Comparison of ENCODE assay signal across 14 mouse cellular contexts in genomic region chr8:120192118-120192517, GRCm38 (mm10). TPM values are rescaled to one million over a fixed set of nuclear protein-coding genes. Genes with fewer than 3 reads are reported as not detected.
A peak's percentile ranks its signal among the peaks of the same experiment; 100 is the strongest.
DNase-seq lines count a peak whose midpoint lies in the region; ATAC-seq and TF ChIP-seq lines count a peak whose summit lies in the region.
"Had no signal": no experiment of that assay in that cellular context is flagged by ENCODE, and none has a peak within 500 bp of the region (broad histone marks: within the 10 kb centered on the region; RNA-seq: fewer than 3 reads in every experiment).

No protein-coding gene starts in this region.

- no peaks in the 10 kb centered on the region for H3K36me3 ChIP-seq in intestine, embryonic 14.5 days (ENCODE audit: control insufficient read depth, insufficient read depth, low read length)
- H3K36me3 ChIP-seq in intestine, postnatal 0 days (ENCODE audit: control insufficient read depth, insufficient read depth): no peaks in the 10 kb centered on the region
- H3K36me3 ChIP-seq in embryonic facial prominence, embryonic 10.5 days (replicated peaks): no peaks in the 10 kb centered on the region
- H3K36me3 ChIP-seq in embryonic facial prominence, embryonic 13.5 days: no peaks in the 10 kb centered on the region
- H3K36me3 ChIP-seq in limb, embryonic 15.5 days: no peaks in the 10 kb centered on the region
- H3K36me3 ChIP-seq in forebrain, embryonic 16.5 days (ENCODE audit: control insufficient read depth, insufficient read depth): no peaks in the 10 kb centered on the region
- H3K36me3 ChIP-seq: forebrain, embryonic 10.5 days; liver, embryonic 15.5 days had no signal

- no peaks in the 10 kb centered on the region for H3K27me3 ChIP-seq in intestine, embryonic 14.5 days (replicated peaks; ENCODE audit: control insufficient read depth, insufficient read depth, low read length)
- H3K27me3 ChIP-seq in intestine, postnatal 0 days (replicated peaks; ENCODE audit: control insufficient read depth, insufficient read depth, low read length): no peaks in the 10 kb centered on the region
- H3K27me3 ChIP-seq in embryonic facial prominence, embryonic 10.5 days (replicated peaks; ENCODE audit: low read depth, poor library complexity, severe bottlenecking): no peaks in the 10 kb centered on the region; the same call in 1 of the 2 replicates
- no peaks in the 10 kb centered on the region for H3K27me3 ChIP-seq in embryonic facial prominence, embryonic 13.5 days
- no peaks in the 10 kb centered on the region for H3K27me3 ChIP-seq in limb, embryonic 15.5 days
- H3K27me3 ChIP-seq in forebrain, embryonic 16.5 days (replicated peaks; ENCODE audit: control insufficient read depth, insufficient read depth, low read length): no peaks in the 10 kb centered on the region
- H3K27me3 ChIP-seq: liver, embryonic 15.5 days had no signal

- no peak for DNase-seq in intestine, embryonic 14.5 days (ENCODE audit: low spot score)
- DNase-seq in embryonic facial prominence, embryonic 10.5 days (ENCODE audit: low spot score): no peak
- DNase-seq in cerebellum, postnatal 25 days: no peak
- DNase-seq: kidney, adult 11 months; kidney, postnatal 25 days; retina, postnatal 1 day; thymus, postnatal 25 days had no signal

- H3K9ac ChIP-seq in intestine, embryonic 14.5 days (ENCODE audit: low read length): no peak overlapping the region
- no peak overlapping the region for H3K9ac ChIP-seq in intestine, postnatal 0 days (ENCODE audit: low read depth, low read length)
- no peak overlapping the region for H3K9ac ChIP-seq in embryonic facial prominence, embryonic 13.5 days
- H3K9ac ChIP-seq in limb, embryonic 15.5 days: no peak overlapping the region
- H3K9ac ChIP-seq in forebrain, embryonic 16.5 days (replicated peaks; ENCODE audit: low read depth, low read length): no peak overlapping the region
- H3K9ac ChIP-seq: liver, embryonic 15.5 days had no signal

- peak overlapping the region; percentile 88 for H3K27ac ChIP-seq in intestine, embryonic 14.5 days (ENCODE audit: low read depth)
- no peak overlapping the region for H3K27ac ChIP-seq in intestine, postnatal 0 days (ENCODE audit: low read depth, low read length)
- H3K27ac ChIP-seq in embryonic facial prominence, embryonic 10.5 days (replicated peaks): peak overlapping the region; percentile 86; the same call in 1 of the 2 replicates
- H3K27ac ChIP-seq in embryonic facial prominence, embryonic 13.5 days: peak overlapping the region; percentile 82; the same call in 1 of the 2 replicates
- peak overlapping the region; percentile 82 for H3K27ac ChIP-seq in limb, embryonic 15.5 days
- no peak overlapping the region for H3K27ac ChIP-seq in forebrain, embryonic 16.5 days (ENCODE audit: low read length)
- H3K27ac ChIP-seq: liver, embryonic 15.5 days had no signal

- no peak overlapping the region for H3K4me2 ChIP-seq in intestine, embryonic 14.5 days (ENCODE audit: low read length)
- H3K4me2 ChIP-seq in intestine, postnatal 0 days (replicated peaks; ENCODE audit: low read depth): no peak overlapping the region
- H3K4me2 ChIP-seq in embryonic facial prominence, embryonic 13.5 days: no peak overlapping the region
- H3K4me2 ChIP-seq in limb, embryonic 15.5 days: no peak overlapping the region
- H3K4me2 ChIP-seq in forebrain, embryonic 16.5 days (ENCODE audit: low read length): no peak overlapping the region
- H3K4me2 ChIP-seq: liver, embryonic 15.5 days had no signal

- WGBS in intestine, embryonic 14.5 days: 94% methylated on average over 5 of the region's 5 CpGs
- WGBS in intestine, postnatal 0 days: 97% methylated on average over 5 of the region's 5 CpGs
- WGBS in embryonic facial prominence, embryonic 10.5 days: 94% methylated on average over 5 of the region's 5 CpGs
- 96% methylated on average over 5 of the region's 5 CpGs for WGBS in embryonic facial prominence, embryonic 13.5 days
- WGBS in limb, embryonic 15.5 days: 91% methylated on average over 5 of the region's 5 CpGs
- WGBS in forebrain, embryonic 16.5 days: 98% methylated on average over 5 of the region's 5 CpGs

- no peak for TF ChIP-seq CTCF in intestine, postnatal 0 days (IDR thresholded peaks at IDR 0.05; ENCODE audit: low read depth)

- no peak for ATAC-seq in intestine, embryonic 14.5 days (replicated peaks; ENCODE audit: low FRiP score, low TSS enrichment, low read depth)
- ATAC-seq in intestine, postnatal 0 days: no peak
- ATAC-seq in embryonic facial prominence, embryonic 13.5 days (ENCODE audit: insufficient number of reproducible peaks, insufficient read depth, low FRiP score, low TSS enrichment, low read depth): no peak
- ATAC-seq in limb, embryonic 15.5 days (ENCODE audit: insufficient number of reproducible peaks, low FRiP score, low TSS enrichment, low read depth): no peak
- no peak for ATAC-seq in forebrain, embryonic 16.5 days

- peaks cover 20% of the 10 kb centered on the region; the same call in 1 of the 2 replicates for H3K4me1 ChIP-seq in intestine, embryonic 14.5 days (replicated peaks; ENCODE audit: control insufficient read depth, insufficient read depth, low read length)
- H3K4me1 ChIP-seq in intestine, postnatal 0 days (replicated peaks; ENCODE audit: control insufficient read depth, insufficient read depth, low read length): no peaks in the 10 kb centered on the region
- H3K4me1 ChIP-seq in embryonic facial prominence, embryonic 10.5 days: peaks cover 33% of the 10 kb centered on the region
- peaks cover 22% of the 10 kb centered on the region for H3K4me1 ChIP-seq in embryonic facial prominence, embryonic 13.5 days
- H3K4me1 ChIP-seq in limb, embryonic 15.5 days: peaks cover 43% of the 10 kb centered on the region
- H3K4me1 ChIP-seq in forebrain, embryonic 16.5 days (replicated peaks; ENCODE audit: control insufficient read depth, insufficient read depth, low read length): peaks cover 13% of the 10 kb centered on the region

- no peak overlapping the region for H3K4me3 ChIP-seq in intestine, embryonic 14.5 days (ENCODE audit: low read depth, low read length)
- no peak overlapping the region for H3K4me3 ChIP-seq in intestine, postnatal 0 days (ENCODE audit: low read depth, low read length)
- H3K4me3 ChIP-seq in embryonic facial prominence, embryonic 10.5 days: no peak overlapping the region
- H3K4me3 ChIP-seq in embryonic facial prominence, embryonic 13.5 days: no peak overlapping the region
- H3K4me3 ChIP-seq in limb, embryonic 15.5 days: no peak overlapping the region
- no peak overlapping the region for H3K4me3 ChIP-seq in forebrain, embryonic 16.5 days (replicated peaks; ENCODE audit: low read length)
- H3K4me3 ChIP-seq: forebrain, embryonic 10.5 days; liver, embryonic 15.5 days had no signal

- no peaks in the 10 kb centered on the region for H3K9me3 ChIP-seq in intestine, embryonic 14.5 days (ENCODE audit: control insufficient read depth, low read length)
- no peaks in the 10 kb centered on the region for H3K9me3 ChIP-seq in intestine, postnatal 0 days (ENCODE audit: control insufficient read depth)
- H3K9me3 ChIP-seq in embryonic facial prominence, embryonic 10.5 days: no peaks in the 10 kb centered on the region; the same call in 1 of the 2 replicates
- H3K9me3 ChIP-seq in embryonic facial prominence, embryonic 13.5 days: no peaks in the 10 kb centered on the region
- H3K9me3 ChIP-seq in limb, embryonic 15.5 days: no peaks in the 10 kb centered on the region
- H3K9me3 ChIP-seq in forebrain, embryonic 16.5 days (ENCODE audit: control insufficient read depth, low read length): no peaks in the 10 kb centered on the region
- H3K9me3 ChIP-seq: liver, embryonic 15.5 days had no signal

RNA-seq across cellular contexts. Expression of gene Fam92b, which starts 14.9 kb away (rescaled TPM):
- 1.5 and 1.6 TPM in 2 replicates for polyA plus RNA-seq in intestine, embryonic 14.5 days (2014; fragmentation: Nextera tagmentation; extraction: Ambion mirVana)
- 0.29 TPM in 1 of 2 replicates, not detected in the other for polyA plus RNA-seq in intestine, postnatal 0 days (2015; fragmentation: Nextera tagmentation; extraction: Ambion mirVana)
- polyA plus RNA-seq in embryonic facial prominence, embryonic 10.5 days (2016; fragmentation: Nextera tagmentation; extraction: Ambion mirVana): 0.83 and 0.86 TPM in 2 replicates
- 1.3 and 1.7 TPM in 2 replicates for polyA plus RNA-seq in embryonic facial prominence, embryonic 13.5 days (2015; fragmentation: Nextera tagmentation; extraction: Ambion mirVana)
- polyA plus RNA-seq in limb, embryonic 15.5 days (2015; fragmentation: Nextera tagmentation; extraction: Ambion mirVana): not detected in 2 replicates
- polyA plus RNA-seq in forebrain, embryonic 16.5 days (2015; fragmentation: Nextera tagmentation; extraction: Ambion mirVana): 1.3 and 1.8 TPM in 2 replicates
- polyA plus RNA-seq: liver, embryonic 15.5 days; small intestine, adult 2 months had no signal

RNA-seq across cellular contexts. Expression of gene Gse1, which starts 36.1 kb away (rescaled TPM):
- polyA plus RNA-seq in intestine, embryonic 14.5 days (2014; fragmentation: Nextera tagmentation; extraction: Ambion mirVana): 13.3 and 16.7 TPM in 2 replicates
- 6.4 and 7.8 TPM in 2 replicates for polyA plus RNA-seq in intestine, postnatal 0 days (2015; fragmentation: Nextera tagmentation; extraction: Ambion mirVana)
- polyA plus RNA-seq in embryonic facial prominence, embryonic 10.5 days (2016; fragmentation: Nextera tagmentation; extraction: Ambion mirVana): 9.9 and 10.2 TPM in 2 replicates
- 6.4 and 8.6 TPM in 2 replicates for polyA plus RNA-seq in embryonic facial prominence, embryonic 13.5 days (2015; fragmentation: Nextera tagmentation; extraction: Ambion mirVana)
- polyA plus RNA-seq in limb, embryonic 15.5 days (2015; fragmentation: Nextera tagmentation; extraction: Ambion mirVana): 6.8 and 7.3 TPM in 2 replicates
- 26.9 and 34.9 TPM in 2 replicates for polyA plus RNA-seq in forebrain, embryonic 16.5 days (2015; fragmentation: Nextera tagmentation; extraction: Ambion mirVana)

Comparison
In these comparisons a context has a peak if more than half of its experiments do, and no peak if none do; other contexts are left out.
1. H3K27ac ChIP-seq: peak in intestine, embryonic 14.5 days (single experiment), embryonic facial prominence, embryonic 10.5 days (single experiment), embryonic facial prominence, embryonic 13.5 days (single experiment) and limb, embryonic 15.5 days (single experiment); none in intestine, postnatal 0 days (single experiment) and forebrain, embryonic 16.5 days (single experiment).